Mouse (Mus musculus): ENCODE measurements around the gene Mical2. TPM values are rescaled to one million over a fixed set of nuclear protein-coding genes. Genes with fewer than 3 reads are reported as not detected.

Gene Mical2
- polyA plus RNA-seq, 1 experiment from 2014 or later, result 4.3 TPM

GRCm38 (mm10) chr7:112390937-112391605, 165.4 kb downstream of the Mical2 start:
- no peak overlapping the region for H3K9ac ChIP-seq
- ATAC-seq (ENCODE audit: insufficient number of reproducible peaks, insufficient read depth, low FRiP score, low TSS enrichment, low read depth), result peak; percentile 63; the same call in 1 of the 2 replicates
- no peaks in the 10 kb centered on the region for H3K27me3 ChIP-seq
- H3K27ac ChIP-seq, result peak overlapping the region; percentile 90
- 6% methylated on average over 6 of the region's 6 CpGs for WGBS
- H3K36me3 ChIP-seq, result no peaks in the 10 kb centered on the region
- H3K4me3 ChIP-seq, result peak overlapping the region; percentile 2; the same call in 1 of the 2 replicates
- H3K9me3 ChIP-seq, result no peaks in the 10 kb centered on the region
- peak overlapping the region; percentile 46 for H3K4me2 ChIP-seq
- peaks cover 59% of the 10 kb centered on the region for H3K4me1 ChIP-seq

GRCm38 (mm10) chr7:112397786-112398185, 172.1 kb downstream of the Mical2 start:
- H3K9me3 ChIP-seq, result no peaks in the 10 kb centered on the region
- H3K27me3 ChIP-seq, result no peaks in the 10 kb centered on the region
- H3K4me2 ChIP-seq, result no peak overlapping the region
- H3K36me3 ChIP-seq, result no peaks in the 10 kb centered on the region
- no peak overlapping the region for H3K27ac ChIP-seq
- no peak overlapping the region for H3K4me3 ChIP-seq
- 94% methylated on average over 3 of the region's 3 CpGs for WGBS
- peaks cover 20% of the 10 kb centered on the region; the same call in 1 of the 2 replicates for H3K4me1 ChIP-seq
- no peak overlapping the region for H3K9ac ChIP-seq
- ATAC-seq (ENCODE audit: insufficient number of reproducible peaks, insufficient read depth, low FRiP score, low TSS enrichment, low read depth), result no peak

- no peak for ATAC-seq (ENCODE audit: insufficient number of reproducible peaks, insufficient read depth, low FRiP score, low TSS enrichment, low read depth)
- no peaks in the 10 kb centered on the region for H3K9me3 ChIP-seq
- no peaks in the 10 kb centered on the region for H3K27me3 ChIP-seq
- no peak overlapping the region for H3K27ac ChIP-seq
- no peak overlapping the region for H3K9ac ChIP-seq
- H3K4me2 ChIP-seq, result no peak overlapping the region
- WGBS, result 65% methylated on average over 7 of the region's 7 CpGs
- H3K36me3 ChIP-seq, result no peaks in the 10 kb centered on the region
- H3K4me3 ChIP-seq, result no peak overlapping the region
- peaks cover 12% of the 10 kb centered on the region for H3K4me1 ChIP-seq
Observed at GRCm38 (mm10) chr7:112399425-112400170, 173.9 kb downstream of the Mical2 start.

- no peaks in the 10 kb centered on the region for H3K36me3 ChIP-seq
- 42% methylated on average over 6 of the region's 6 CpGs for WGBS
- H3K4me1 ChIP-seq, result peaks cover 17% of the 10 kb centered on the region
- H3K9ac ChIP-seq, result no peak overlapping the region
- no peak overlapping the region for H3K4me2 ChIP-seq
- no peaks in the 10 kb centered on the region for H3K27me3 ChIP-seq
- no peak overlapping the region for H3K27ac ChIP-seq
- no peaks in the 10 kb centered on the region for H3K9me3 ChIP-seq
- no peak for ATAC-seq (ENCODE audit: insufficient number of reproducible peaks, insufficient read depth, low FRiP score, low TSS enrichment, low read depth)
- H3K4me3 ChIP-seq, result no peak overlapping the region
Observed at GRCm38 (mm10) chr7:112400175-112400574, 174.5 kb downstream of the Mical2 start.

GRCm38 (mm10) chr7:112405061-112405460, 179.4 kb downstream of the Mical2 start:
- Histone ChIP-seq H3K4me1 (peaks cover 25% of the 10 kb centered on the region), H3K27ac (no peak overlapping the region), H3K27me3 (no peaks in the 10 kb centered on the region), H3K9ac (no peak overlapping the region), H3K36me3 (no peaks in the 10 kb centered on the region), H3K4me2 (no peak overlapping the region), H3K9me3 (no peaks in the 10 kb centered on the region), H3K4me3 (no peak overlapping the region)
- WGBS, result 40% methylated on average over 2 of the region's 2 CpGs
- ATAC-seq (ENCODE audit: insufficient number of reproducible peaks, insufficient read depth, low FRiP score, low TSS enrichment, low read depth), result no peak

GRCm38 (mm10) chr7:112405578-112405977, 179.9 kb downstream of the Mical2 start:
- Histone ChIP-seq H3K4me1 (peaks cover 22% of the 10 kb centered on the region), H3K27me3 (no peaks in the 10 kb centered on the region), H3K36me3 (no peaks in the 10 kb centered on the region), H3K9me3 (no peaks in the 10 kb centered on the region), H3K27ac (no peak overlapping the region), H3K4me3 (no peak overlapping the region), H3K9ac (no peak overlapping the region), H3K4me2 (no peak overlapping the region)
- no peak for ATAC-seq (ENCODE audit: insufficient number of reproducible peaks, insufficient read depth, low FRiP score, low TSS enrichment, low read depth)
- WGBS, result 62% methylated on average over 8 of the region's 8 CpGs

GRCm38 (mm10) chr7:112407597-112407996, 181.9 kb downstream of the Mical2 start:
- H3K36me3 ChIP-seq, result no peaks in the 10 kb centered on the region
- H3K27me3 ChIP-seq, result no peaks in the 10 kb centered on the region
- no peak overlapping the region for H3K4me2 ChIP-seq
- no peaks in the 10 kb centered on the region for H3K9me3 ChIP-seq
- WGBS, result 61% methylated on average over 7 of the region's 7 CpGs
- ATAC-seq (ENCODE audit: insufficient number of reproducible peaks, insufficient read depth, low FRiP score, low TSS enrichment, low read depth), result no peak
- H3K9ac ChIP-seq, result no peak overlapping the region
- H3K4me1 ChIP-seq, result peaks cover 25% of the 10 kb centered on the region
- H3K4me3 ChIP-seq, result no peak overlapping the region
- H3K27ac ChIP-seq, result no peak overlapping the region

- ATAC-seq (ENCODE audit: insufficient number of reproducible peaks, insufficient read depth, low FRiP score, low TSS enrichment, low read depth), result no peak
- Histone ChIP-seq H3K4me1 (peaks cover 21% of the 10 kb centered on the region), H3K27me3 (no peaks in the 10 kb centered on the region), H3K4me2 (no peak overlapping the region), H3K4me3 (no peak overlapping the region), H3K9me3 (no peaks in the 10 kb centered on the region), H3K36me3 (no peaks in the 10 kb centered on the region), H3K27ac (no peak overlapping the region), H3K9ac (no peak overlapping the region)
- WGBS, result 87% methylated on average over 3 of the region's 3 CpGs
Observed at GRCm38 (mm10) chr7:112409991-112410390, 184.3 kb downstream of the Mical2 start.

GRCm38 (mm10) chr7:112413286-112413685, 187.6 kb downstream of the Mical2 start:
- H3K4me3 ChIP-seq, result no peak overlapping the region
- no peaks in the 10 kb centered on the region; the same call in 1 of the 2 replicates for H3K27me3 ChIP-seq
- no peak overlapping the region for H3K27ac ChIP-seq
- 72% methylated on average over 6 of the region's 6 CpGs for WGBS
- no peak for ATAC-seq (ENCODE audit: insufficient number of reproducible peaks, insufficient read depth, low FRiP score, low TSS enrichment, low read depth)
- no peak overlapping the region for H3K9ac ChIP-seq
- no peaks in the 10 kb centered on the region for H3K9me3 ChIP-seq
- H3K36me3 ChIP-seq, result no peaks in the 10 kb centered on the region
- H3K4me1 ChIP-seq, result peaks cover 31% of the 10 kb centered on the region
- H3K4me2 ChIP-seq, result no peak overlapping the region

GRCm38 (mm10) chr7:112416058-112416526, 190.4 kb downstream of the Mical2 start:
- H3K4me3 ChIP-seq, result no peak overlapping the region
- peaks cover 34% of the 10 kb centered on the region for H3K4me1 ChIP-seq
- peak overlapping the region; percentile 74 for H3K27ac ChIP-seq
- no peaks in the 10 kb centered on the region; the same call in 1 of the 2 replicates for H3K27me3 ChIP-seq
- ATAC-seq (ENCODE audit: insufficient number of reproducible peaks, insufficient read depth, low FRiP score, low TSS enrichment, low read depth), result peak; percentile 38; the same call in 1 of the 2 replicates
- no peaks in the 10 kb centered on the region for H3K9me3 ChIP-seq
- H3K9ac ChIP-seq, result no peak overlapping the region
- 12% methylated on average over 14 of the region's 14 CpGs for WGBS
- H3K4me2 ChIP-seq, result peak overlapping the region; percentile 40
- H3K36me3 ChIP-seq, result no peaks in the 10 kb centered on the region

GRCm38 (mm10) chr7:112416730-112417513, 191.3 kb downstream of the Mical2 start:
- no peak overlapping the region; the same call in 1 of the 2 replicates for H3K9ac ChIP-seq
- WGBS, result 3% methylated on average over 7 of the region's 7 CpGs
- H3K4me3 ChIP-seq, result no peak overlapping the region
- H3K27me3 ChIP-seq, result no peaks in the 10 kb centered on the region; the same call in 1 of the 2 replicates
- ATAC-seq (ENCODE audit: insufficient number of reproducible peaks, insufficient read depth, low FRiP score, low TSS enrichment, low read depth), result peak; percentile 82
- peaks cover 35% of the 10 kb centered on the region for H3K4me1 ChIP-seq
- H3K36me3 ChIP-seq, result no peaks in the 10 kb centered on the region
- H3K27ac ChIP-seq, result peak overlapping the region; percentile 80
- peak overlapping the region; percentile 40 for H3K4me2 ChIP-seq
- H3K9me3 ChIP-seq, result no peaks in the 10 kb centered on the region
